Mouse (Mus musculus) embryonic facial prominence, embryonic 14.5 days (tissue): Measurements from ENCODE around the gene Golph3. TPM values are rescaled to one million over a fixed set of nuclear protein-coding genes. Genes with fewer than 3 reads are reported as not detected.
A peak's percentile ranks its signal among the peaks of the same experiment; 100 is the strongest.

Experiments used
- ATAC-seq: fragments of 200-750 bp; cut with Nextera tagmentation; 2 replicates; pipeline ENCODE4 v1.8.0; 2017; ENCODE audit warnings: low read depth, moderate number of reproducible peaks, moderate TSS enrichment
- DNase-seq: peaks from one replicate; pipeline ENCODE4 v3.0.0-alpha.2; 2015; ENCODE audit warnings: low spot score
- H3K27ac ChIP-seq: fragments of 300-500 bp; sonication (generic); replicated peaks from 2 replicates; pipeline ENCODE4 v1.5.1; 2014; ENCODE audit warnings: low read depth, mild to moderate bottlenecking, low read length, moderate library complexity
- H3K27me3 ChIP-seq: fragments of 300-500 bp; sonication (generic); replicated peaks from 2 replicates; pipeline ENCODE4 v1.6.1; 2014; ENCODE audit warnings: low read length; ENCODE audit not compliant: control insufficient read depth, insufficient read depth
- H3K36me3 ChIP-seq: fragments of 300-500 bp; sonication (generic); 2 replicates; pipeline ENCODE4 v1.6.1; 2014; ENCODE audit warnings: low read length, mixed read lengths; ENCODE audit not compliant: control insufficient read depth, insufficient read depth
- H3K4me1 ChIP-seq: fragments of 300-500 bp; sonication (generic); 2 replicates; pipeline ENCODE4 v1.6.1; 2014; ENCODE audit warnings: antibody characterized with exemption, low read length; ENCODE audit not compliant: control insufficient read depth, insufficient read depth
- H3K4me2 ChIP-seq: fragments of 300-500 bp; sonication (generic); 2 replicates; pipeline ENCODE4 v1.6.1; 2014; ENCODE audit warnings: low read depth, mild to moderate bottlenecking, low read length, moderate library complexity, mixed read lengths
- H3K4me3 ChIP-seq: fragments of 300-500 bp; sonication (generic); 2 replicates; pipeline ENCODE4 v1.5.1; 2014; ENCODE audit warnings: low read depth, mild to moderate bottlenecking, low read length
- H3K9ac ChIP-seq: fragments of 300-500 bp; sonication (generic); 2 replicates; pipeline ENCODE4 v1.6.1; 2014; ENCODE audit warnings: low read depth, mild to moderate bottlenecking, low read length, moderate library complexity, mixed read lengths
- H3K9me3 ChIP-seq: fragments of 300-500 bp; sonication (generic); 2 replicates; pipeline ENCODE4 v1.6.1; 2016; ENCODE audit warnings: low read length; ENCODE audit not compliant: control insufficient read depth
- WGBS: fragments of 180-500 bp; shearing (Covaris S2); extraction: QIAGEN DNeasy Blood & Tissue Kit; methylation state at CpG from one replicate; pipeline ENCODE4 v1.1.7; 2014; 5-methylcytosine and 5-hydroxymethylcytosine counted together
- polyA plus RNA-seq: library from polyadenylated mRNA; unstranded; fragments of >200 nt; fragmentation: Nextera tagmentation; extraction: Ambion mirVana; gene quantifications from 2 replicates; pipeline ENCODE4 v1.2.1, GENCODE M21; 2014

Gene Golph3
- 115 and 118 TPM in 2 replicates for polyA plus RNA-seq

- Histone ChIP-seq H3K4me2 (peak within 1 kb of the TSS; percentile 82), H3K27ac (peak within 1 kb of the TSS; percentile 95), H3K4me1 (peaks cover 25% of the 10 kb centered on the region), H3K9me3 (no peaks in the 10 kb centered on the region), H3K27me3 (0 out of 2 replicates have a peak, but pooled peaks cover 3% of the 10 kb centered on the region), H3K36me3 (0 out of 2 replicates have a peak, but pooled peaks cover 8% of the 10 kb centered on the region), H3K4me3 (peak within 1 kb of the TSS; percentile 100), H3K9ac (peak within 1 kb of the TSS; percentile 99)
- peak; percentile 97 for DNase-seq
- ATAC-seq = peak; percentile 95
- under 1% methylated on average over 43 of the region's 74 CpGs for WGBS
Observed at GRCm38 (mm10) chr15:12321091-12321787, at the start of gene Golph3. TSS of gene Golph3 (plus strand) at chr15:12321450.

GRCm38 (mm10) chr15:12273325-12274052 lies 47.8 kb upstream of the Golph3 start:
- no peaks in the 10 kb centered on the region for H3K27me3 ChIP-seq
- 82% methylated on average over 12 of the region's 12 CpGs for WGBS
- peaks cover 35% of the 10 kb centered on the region for H3K36me3 ChIP-seq
- H3K9ac ChIP-seq = no peak overlapping the region
- H3K4me1 ChIP-seq = no peaks in the 10 kb centered on the region
- no peak for DNase-seq
- H3K4me2 ChIP-seq = no peak overlapping the region
- no peak for ATAC-seq
- no peak overlapping the region for H3K4me3 ChIP-seq
- no peak overlapping the region for H3K27ac ChIP-seq
- H3K9me3 ChIP-seq = no peaks in the 10 kb centered on the region

GRCm38 (mm10) chr15:12274053-12274769 lies 47.0 kb upstream of the Golph3 start:
- H3K9me3 ChIP-seq = no peaks in the 10 kb centered on the region
- no peaks in the 10 kb centered on the region for H3K4me1 ChIP-seq
- no peak overlapping the region for H3K4me2 ChIP-seq
- no peak overlapping the region for H3K4me3 ChIP-seq
- ATAC-seq = no peak
- H3K27me3 ChIP-seq = no peaks in the 10 kb centered on the region
- peaks cover 28% of the 10 kb centered on the region for H3K36me3 ChIP-seq
- H3K9ac ChIP-seq = no peak overlapping the region
- WGBS = 61% methylated on average over 4 of the region's 4 CpGs
- peak; percentile 16 for DNase-seq
- H3K27ac ChIP-seq = no peak overlapping the region

GRCm38 (mm10) chr15:12275091-12275623 lies 46.1 kb upstream of the Golph3 start:
- DNase-seq = no peak
- Histone ChIP-seq H3K36me3 (peaks cover 19% of the 10 kb centered on the region; the same call in 1 of the 2 replicates), H3K27me3 (no peaks in the 10 kb centered on the region), H3K27ac (no peak overlapping the region), H3K4me1 (no peaks in the 10 kb centered on the region), H3K9ac (no peak overlapping the region), H3K4me3 (no peak overlapping the region), H3K4me2 (no peak overlapping the region), H3K9me3 (no peaks in the 10 kb centered on the region)
- no peak for ATAC-seq
- 82% methylated on average over 4 of the region's 4 CpGs for WGBS

GRCm38 (mm10) chr15:12279816-12280215 lies 41.4 kb upstream of the Golph3 start:
- 0 out of 2 replicates have a peak, but pooled peaks cover 4% of the 10 kb centered on the region for H3K9me3 ChIP-seq
- H3K4me1 ChIP-seq = no peaks in the 10 kb centered on the region; the same call in 1 of the 2 replicates
- H3K4me2 ChIP-seq = no peak overlapping the region
- no peak for ATAC-seq
- no peaks in the 10 kb centered on the region for H3K36me3 ChIP-seq
- no peaks in the 10 kb centered on the region for H3K27me3 ChIP-seq
- WGBS = 94% methylated on average over 1 of the region's 1 CpGs
- no peak overlapping the region for H3K4me3 ChIP-seq
- DNase-seq = no peak
- H3K9ac ChIP-seq = no peak overlapping the region
- no peak overlapping the region for H3K27ac ChIP-seq

- peak; percentile 78 for DNase-seq
- Histone ChIP-seq H3K27ac (peak overlapping the region; percentile 19; the same call in 1 of the 2 replicates), H3K4me3 (no peak overlapping the region), H3K4me2 (no peak overlapping the region), H3K27me3 (no peaks in the 10 kb centered on the region), H3K9ac (no peak overlapping the region), H3K4me1 (no peaks in the 10 kb centered on the region; the same call in 1 of the 2 replicates), H3K36me3 (no peaks in the 10 kb centered on the region), H3K9me3 (0 out of 2 replicates have a peak, but pooled peaks cover 4% of the 10 kb centered on the region)
- WGBS = 57% methylated on average over 6 of the region's 6 CpGs
- ATAC-seq = peak; percentile 84
Observed at GRCm38 (mm10) chr15:12284794-12285534, 36.3 kb upstream of the Golph3 start.

- 62% methylated on average over 5 of the region's 5 CpGs for WGBS
- no peak for ATAC-seq
Observed at GRCm38 (mm10) chr15:12285535-12285809, 35.8 kb upstream of the Golph3 start.

GRCm38 (mm10) chr15:12290330-12290729 lies 30.9 kb upstream of the Golph3 start:
- Histone ChIP-seq H3K27me3 (no peaks in the 10 kb centered on the region), H3K9me3 (no peaks in the 10 kb centered on the region), H3K4me2 (no peak overlapping the region), H3K36me3 (no peaks in the 10 kb centered on the region), H3K27ac (no peak overlapping the region), H3K4me1 (no peaks in the 10 kb centered on the region), H3K9ac (no peak overlapping the region), H3K4me3 (no peak overlapping the region)
- ATAC-seq (no peak), DNase-seq (no peak)
- 85% methylated on average over 7 of the region's 7 CpGs for WGBS

More at GRCm38 (mm10) chr15:12285535-12285809, 35.8 kb upstream of the Golph3 start:
- Histone ChIP-seq H3K27me3 (no peaks in the 10 kb centered on the region), H3K4me2 (no peak overlapping the region), H3K4me3 (no peak overlapping the region), H3K36me3 (no peaks in the 10 kb centered on the region), H3K9me3 (0 out of 2 replicates have a peak, but pooled peaks cover 4% of the 10 kb centered on the region), H3K4me1 (no peaks in the 10 kb centered on the region; the same call in 1 of the 2 replicates), H3K27ac (0 out of 2 replicates have a peak overlapping the region, but pooled peaks have one; percentile 19), H3K9ac (no peak overlapping the region)
- DNase-seq = peak; percentile 49
